Mouse (Mus musculus): ENCODE measurements around the gene Gm20835. TPM values are rescaled to one million over a fixed set of nuclear protein-coding genes. Genes with fewer than 3 reads are reported as not detected.
"Not testable (repeated sequence)": the region's sequence is repeated elsewhere in the genome, so short reads cannot be mapped to it uniquely, and the experiment has no call there.

The Gm20835 gene
- polyA plus RNA-seq (2015; fragmentation: Nextera tagmentation; extraction: Ambion mirVana), result not detected in 2 replicates

GRCm38 (mm10) chrY:36735190-36735589 lies at the start of gene Gm20835:
Gene Gm20835 (minus strand): TSS chrY:36735290.
- H3K9me3 ChIP-seq (replicated peaks); H3K4me3 ChIP-seq; H3K4me1 ChIP-seq; ATAC-seq; H3K9ac ChIP-seq; H3K27me3 ChIP-seq; H3K27ac ChIP-seq; H3K4me2 ChIP-seq; H3K36me3 ChIP-seq (ENCODE audit: poor library complexity, severe bottlenecking): not testable (repeated sequence)
- no CpG with 5 or more reads among the region's 6 CpGs for WGBS

All from forebrain, embryonic 13.5 days (tissue).